Mouse (Mus musculus): ENCODE data around the gene Actr2.

DNA sequence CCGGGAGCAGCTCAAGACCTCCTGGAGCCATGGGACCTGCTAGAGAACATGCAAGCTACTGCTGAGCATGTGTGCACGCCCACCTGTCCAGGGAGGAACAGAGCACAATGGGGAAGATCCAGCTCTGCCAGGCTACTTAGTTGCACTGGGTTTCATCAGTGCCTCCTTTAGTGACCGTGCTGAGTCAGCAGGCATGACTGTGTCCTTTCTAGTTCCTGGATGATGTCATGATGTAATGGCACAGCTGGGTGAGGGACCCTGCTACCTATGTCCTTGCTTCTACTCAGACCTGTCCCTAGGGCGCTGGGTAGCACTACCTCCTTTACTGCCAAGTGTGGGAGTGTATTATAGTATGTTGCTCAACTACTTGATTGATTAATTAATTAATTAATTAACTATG lies 75.0 kb downstream of the Actr2 start:
- TF ChIP-seq EP300 (IDR thresholded peaks at IDR 0.05; ENCODE audit: insufficient read depth, low read depth, low read length): no peak
- TF ChIP-seq CTCF (IDR thresholded peaks at IDR 0.05): no peak
- no peak for TF ChIP-seq POLR2A (IDR thresholded peaks at IDR 0.05; ENCODE audit: insufficient read depth, low read depth, low read length)
